Mouse (Mus musculus) C2C12 (cell line): ENCODE results near the gene Ipmk. TPM values are rescaled to one million over a fixed set of nuclear protein-coding genes. Genes with fewer than 3 reads are reported as not detected.

ENCODE experiments used
- H3K27me3 ChIP-seq: one replicate; pipeline ENCODE4 v1.6.1; 2011; ENCODE audit not compliant: control insufficient read depth, insufficient read depth, insufficient read length
- H3K36me3 ChIP-seq: one replicate; pipeline ENCODE4 v1.6.1; 2011; ENCODE audit not compliant: control insufficient read depth, insufficient read depth
- H3K4me3 ChIP-seq: one replicate; pipeline ENCODE4 v1.5.1; 2011; ENCODE audit warnings: mild to moderate bottlenecking, control low read depth; ENCODE audit not compliant: poor library complexity, insufficient read depth, severe bottlenecking
- H3K79me2 ChIP-seq: one replicate; pipeline ENCODE4 v1.6.1; 2011; ENCODE audit not compliant: control insufficient read depth, insufficient read depth
- H3K79me3 ChIP-seq: one replicate; pipeline ENCODE4 v1.6.1; 2011; ENCODE audit warnings: low read depth, control low read depth
- H3ac ChIP-seq: one replicate; pipeline ENCODE3; 2011; ENCODE audit warnings: low read depth; ENCODE audit not compliant: control insufficient read depth, insufficient read length
- CEBPB ChIP-seq: IDR thresholded peaks from one replicate; pipeline ENCODE4 v1.6.1; 2011; ENCODE audit warnings: low read depth, mild to moderate bottlenecking, control low read depth, moderate library complexity
- CTCF ChIP-seq: IDR thresholded peaks from one replicate; pipeline ENCODE4 v1.5.1; 2011; ENCODE audit not compliant: control insufficient read depth, insufficient read depth, insufficient read length
- FOSL1 ChIP-seq: IDR thresholded peaks from one replicate; pipeline ENCODE4 v1.8.0; 2011; ENCODE audit warnings: mild to moderate bottlenecking, low read length; ENCODE audit not compliant: poor library complexity, insufficient read depth, severe bottlenecking
- MAX ChIP-seq: IDR thresholded peaks from one replicate; pipeline ENCODE4 v1.6.1; 2011; ENCODE audit warnings: mild to moderate bottlenecking, control low read depth
- MYOD1 ChIP-seq: IDR thresholded peaks from one replicate; pipeline ENCODE4 v1.6.1; 2011; ENCODE audit warnings: low read depth; ENCODE audit not compliant: control insufficient read depth, insufficient read length
- MYOG ChIP-seq: IDR thresholded peaks from one replicate; pipeline ENCODE4 v1.6.1; 2011; ENCODE audit not compliant: control insufficient read depth, insufficient read length; ENCODE audit errors: extremely low read depth
- USF1 ChIP-seq: IDR thresholded peaks from one replicate; pipeline ENCODE4 v1.6.1; 2011; ENCODE audit warnings: low read depth, mild to moderate bottlenecking, control low read depth, moderate library complexity
- polyA plus RNA-seq: library from polyadenylated mRNA; unstranded; fragments of >200 nt; fragmentation: generic; extraction: Trizol; gene quantifications from one replicate; pipeline ENCODE4 v1.2.1, GENCODE M21; 2012; ENCODE audit warnings: missing spikeins

Gene Ipmk
- polyA plus RNA-seq, 1 experiment, result 9.2 TPM

DNA sequence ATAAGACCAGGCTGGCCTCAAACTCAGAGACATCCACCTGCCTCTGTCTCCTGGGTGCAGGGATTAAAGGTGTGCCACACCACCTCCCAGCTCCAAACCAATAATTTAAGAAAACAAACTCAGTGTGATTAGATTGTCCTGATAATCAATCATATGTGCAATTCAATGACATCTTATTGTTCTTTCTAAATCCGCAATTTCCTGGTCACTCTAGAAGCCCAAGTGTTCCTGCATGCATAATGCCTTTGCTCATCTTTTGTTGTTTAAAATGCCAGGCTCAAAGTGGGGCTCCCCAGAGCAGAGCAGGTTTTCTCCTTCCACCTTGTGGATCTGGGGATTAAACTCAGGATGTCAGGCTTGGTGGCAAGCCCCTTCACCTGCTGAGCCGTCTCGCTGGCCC, 37.3 kb upstream of the Ipmk start:
- no peaks in the 10 kb centered on the region for H3K36me3 ChIP-seq
- TF ChIP-seq MYOD1, result no peak
- TF ChIP-seq USF1, result no peak
- no peak for TF ChIP-seq CTCF
- no peak for TF ChIP-seq MYOG
- TF ChIP-seq MAX, result no peak
- TF ChIP-seq CEBPB, result no peak
- no peak for TF ChIP-seq FOSL1
- no peak overlapping the region for H3ac ChIP-seq
- H3K4me3 ChIP-seq, result no peak overlapping the region
- H3K79me3 ChIP-seq, result no peaks in the 10 kb centered on the region
- H3K79me2 ChIP-seq, result no peaks in the 10 kb centered on the region
- no peaks in the 10 kb centered on the region for H3K27me3 ChIP-seq

GRCm38 (mm10) chr10:71314596-71314995, 33.0 kb upstream of the Ipmk start:
- Histone ChIP-seq H3K79me3 (no peaks in the 10 kb centered on the region), H3K27me3 (no peaks in the 10 kb centered on the region), H3K36me3 (no peaks in the 10 kb centered on the region), H3ac (no peak overlapping the region), H3K4me3 (no peak overlapping the region), H3K79me2 (no peaks in the 10 kb centered on the region)
- no peak for TF ChIP-seq USF1
- TF ChIP-seq FOSL1, result no peak
- no peak for TF ChIP-seq MYOD1
- no peak for TF ChIP-seq MYOG
- TF ChIP-seq CEBPB, result no peak

DNA sequence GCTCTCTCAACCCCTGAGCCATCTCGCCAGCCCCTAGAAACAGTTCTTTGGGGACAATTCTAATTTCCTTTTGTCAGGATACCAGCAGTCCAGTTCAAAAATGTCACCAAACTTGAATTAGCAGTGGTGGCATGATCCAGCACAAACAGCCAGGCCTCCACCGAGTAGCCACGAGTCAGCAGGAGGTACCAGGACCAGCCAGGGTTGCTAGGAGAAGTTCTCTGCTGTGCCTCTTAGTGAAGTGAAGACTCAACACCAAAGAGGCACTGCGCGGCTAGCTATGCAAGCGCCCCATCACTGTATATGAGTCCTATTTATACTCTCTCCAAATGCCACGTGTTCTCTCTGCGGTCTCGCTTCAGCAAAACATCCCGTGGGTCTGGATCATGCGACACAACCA, 31.5 kb upstream of the Ipmk start:
- Histone ChIP-seq H3K36me3 (no peaks in the 10 kb centered on the region), H3K27me3 (no peaks in the 10 kb centered on the region), H3K79me2 (no peaks in the 10 kb centered on the region), H3ac (no peak overlapping the region), H3K79me3 (no peaks in the 10 kb centered on the region), H3K4me3 (no peak overlapping the region)
- TF ChIP-seq USF1, result no peak
- TF ChIP-seq FOSL1, result no peak
- TF ChIP-seq MYOD1, result no peak
- TF ChIP-seq MAX, result no peak
- TF ChIP-seq CTCF, result no peak

GRCm38 (mm10) chr10:71316497-71316896, 31.1 kb upstream of the Ipmk start:
- H3K27me3 ChIP-seq, result no peaks in the 10 kb centered on the region
- H3K79me3 ChIP-seq, result no peaks in the 10 kb centered on the region
- H3K79me2 ChIP-seq, result no peaks in the 10 kb centered on the region
- H3K36me3 ChIP-seq, result no peaks in the 10 kb centered on the region
- no peak overlapping the region for H3ac ChIP-seq
- no peak overlapping the region for H3K4me3 ChIP-seq
- TF ChIP-seq CTCF (no peak), MYOD1 (no peak), MAX (no peak), USF1 (no peak), FOSL1 (no peak), MYOG (no peak), CEBPB (no peak)

DNA sequence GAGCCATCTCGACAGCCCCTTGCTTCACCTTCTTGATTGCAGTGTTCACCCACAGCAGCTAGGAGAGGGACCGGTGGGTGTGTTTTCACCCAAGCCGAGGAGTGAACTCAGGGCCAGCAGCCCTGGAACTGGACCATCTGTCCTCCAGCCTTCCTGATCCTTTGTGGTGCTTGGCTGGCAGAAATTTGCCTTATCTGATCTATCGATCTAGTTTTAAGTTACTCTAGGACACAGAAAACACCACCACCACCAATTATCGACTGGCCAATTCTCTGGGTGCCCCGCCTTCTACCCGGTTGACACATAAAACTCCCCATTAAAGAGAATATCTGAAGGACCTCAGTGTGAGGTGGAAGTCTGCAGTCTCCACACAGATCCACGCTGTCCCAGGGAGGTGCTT, 23.9 kb upstream of the Ipmk start:
- Histone ChIP-seq H3K4me3 (no peak overlapping the region), H3K36me3 (no peaks in the 10 kb centered on the region), H3K79me3 (no peaks in the 10 kb centered on the region), H3ac (no peak overlapping the region), H3K79me2 (no peaks in the 10 kb centered on the region), H3K27me3 (no peaks in the 10 kb centered on the region)
- TF ChIP-seq MAX, result no peak
- TF ChIP-seq USF1, result no peak
- no peak for TF ChIP-seq MYOG
- no peak for TF ChIP-seq FOSL1
- no peak for TF ChIP-seq CTCF
- TF ChIP-seq CEBPB, result no peak
- no peak for TF ChIP-seq MYOD1

DNA sequence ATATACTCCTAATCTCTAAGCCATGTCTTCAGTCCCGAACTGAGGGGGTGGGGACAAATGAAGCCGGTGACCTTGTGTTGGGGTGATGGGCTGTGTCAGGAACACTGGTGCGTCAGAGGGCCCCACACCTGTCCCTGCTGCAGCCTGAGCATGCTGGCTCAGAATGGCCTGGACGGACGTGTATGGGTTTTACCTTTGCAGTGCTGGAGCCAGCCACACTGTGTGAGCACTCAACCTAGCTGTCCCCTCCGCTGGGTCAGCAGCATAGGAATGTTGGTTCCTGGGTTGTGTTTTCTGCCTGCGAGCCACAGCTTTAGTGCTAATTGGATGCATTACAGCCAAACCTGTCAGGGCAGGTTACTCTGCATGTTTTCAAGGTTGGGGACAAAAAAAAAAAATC, 21.4 kb upstream of the Ipmk start:
- TF ChIP-seq CTCF (no peak), FOSL1 (no peak), CEBPB (no peak), MYOG (no peak), MAX (no peak), MYOD1 (no peak), USF1 (no peak)
- no peaks in the 10 kb centered on the region for H3K27me3 ChIP-seq
- H3K4me3 ChIP-seq, result no peak overlapping the region
- peaks cover 21% of the 10 kb centered on the region for H3K36me3 ChIP-seq
- H3K79me3 ChIP-seq, result no peaks in the 10 kb centered on the region
- no peaks in the 10 kb centered on the region for H3K79me2 ChIP-seq
- H3ac ChIP-seq, result no peak overlapping the region
